Mouse (Mus musculus) left cerebral cortex, adult 18-20 months (tissue): Measurements from ENCODE around the gene Serpinb7. TPM values are rescaled to one million over a fixed set of nuclear protein-coding genes. Genes with fewer than 3 reads are reported as not detected.

Source experiments
- DNase-seq, 2 experiments: peaks; one replicate each; pipeline ENCODE4 v3.0.0; 2021 to 2022; ENCODE audit warnings: low spot score in 2 of 2, mixed read lengths in 1 of 2
- long read RNA-seq, 2 experiments: library from polyadenylated mRNA; stranded (forward); transcript quantifications; one replicate each; pipeline ENCODE4 v2.0.0; 2021
- total RNA-seq, 2 experiments: library from RNA; stranded (reverse); gene quantifications; 2 replicates each; pipeline ENCODE4 v1.2.3; 2021

Serpinb7 gene
- total RNA-seq, result not detected
- long read RNA-seq, experiment 1, result 0 reads
- long read RNA-seq, experiment 2, result 0 reads

- DNase-seq, result no peak
Observed at GRCm38 (mm10) chr1:107399355-107399754, at the start of gene Serpinb7. Serpinb7 (plus strand) TSS chr1:107399655.

DNA sequence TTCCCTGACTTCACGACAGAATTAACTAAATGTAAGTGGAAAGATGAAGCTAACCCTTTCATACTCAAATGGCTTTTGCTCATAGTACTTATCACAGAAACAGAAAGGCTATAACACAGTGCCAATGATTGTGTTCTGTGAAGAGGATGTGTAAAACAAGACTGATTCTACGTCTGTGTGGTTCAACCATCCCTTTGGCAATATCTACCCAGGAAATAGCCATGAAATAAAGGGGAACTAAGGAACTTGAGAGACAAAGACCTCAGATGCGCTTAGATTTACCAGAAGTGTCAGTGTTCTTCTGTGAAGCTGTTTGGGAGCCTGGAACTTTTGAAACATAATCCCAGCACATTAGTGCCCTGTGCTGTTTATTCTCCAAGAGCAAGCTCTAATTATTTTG lies 49.1 kb upstream of the Serpinb7 start:
- DNase-seq, result no peak

GRCm38 (mm10) chr1:107351115-107351514 lies 48.3 kb upstream of the Serpinb7 start:
- no peak for DNase-seq

GRCm38 (mm10) chr1:107353046-107353445 lies 46.4 kb upstream of the Serpinb7 start:
- DNase-seq, result no peak

DNA sequence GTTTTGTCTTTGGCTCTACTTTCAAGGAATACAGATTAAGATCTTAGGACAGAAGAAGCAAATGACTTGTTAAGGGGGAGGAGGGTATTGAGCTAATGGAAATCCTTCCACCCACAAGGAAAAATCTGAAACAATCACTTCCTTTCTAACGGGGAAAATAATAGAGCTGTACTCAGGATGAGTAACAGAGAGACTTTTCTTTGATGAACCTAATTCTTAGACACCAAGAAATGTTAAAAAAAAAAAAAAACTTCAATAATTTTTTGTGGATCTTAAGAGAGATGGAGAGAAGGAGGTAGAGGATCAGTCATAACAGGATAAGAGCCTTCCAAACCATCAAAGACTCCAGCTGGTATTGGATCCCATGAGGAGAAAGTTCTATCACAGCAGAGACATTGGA lies 38.6 kb upstream of the Serpinb7 start, which contains the start of gene Serpinb11:
Gene Serpinb11, plus strand, starts transcription at position 301 of the 400 bp plus-strand sequence.
- DNase-seq, result no peak

DNA sequence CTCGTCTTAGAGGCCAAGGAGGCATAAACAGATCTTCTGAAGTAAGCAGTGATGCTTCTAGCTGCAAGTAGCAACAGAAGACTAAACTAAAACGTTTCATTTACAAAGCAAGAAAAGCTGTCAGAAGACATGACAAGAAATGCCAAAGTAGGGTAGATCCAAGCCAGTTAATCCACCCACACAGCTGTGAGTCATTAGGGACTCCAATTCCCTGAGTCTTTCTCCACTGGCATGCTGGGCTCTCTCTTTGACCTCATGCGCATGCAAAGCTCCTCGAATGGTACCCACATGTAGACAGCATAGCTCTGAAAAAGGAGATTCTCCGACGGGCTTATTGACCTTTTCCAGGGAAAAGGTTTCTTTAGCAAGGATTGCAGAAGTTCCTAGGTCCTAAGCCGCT lies 33.5 kb upstream of the Serpinb7 start:
- no peak for DNase-seq

DNA sequence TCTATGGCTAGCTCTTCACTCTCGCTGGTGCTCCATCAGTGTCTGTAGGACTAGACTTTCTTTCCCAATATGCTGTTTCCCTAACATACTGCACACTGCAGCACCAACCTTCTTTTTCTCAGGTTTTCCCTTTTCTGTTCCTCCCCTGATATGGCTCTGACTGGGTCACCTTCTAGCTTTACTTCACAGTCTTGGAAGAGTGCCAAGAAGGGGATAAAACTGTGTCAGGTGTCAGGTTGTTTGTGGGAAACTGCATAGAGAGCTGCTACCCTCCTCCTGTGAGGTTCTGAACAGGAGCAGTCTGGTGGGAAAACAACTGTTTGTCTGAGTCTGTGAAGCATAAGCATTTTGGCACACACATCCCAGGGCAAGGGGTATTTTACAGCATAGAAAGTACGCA lies 30.5 kb upstream of the Serpinb7 start:
- no peak for DNase-seq

GRCm38 (mm10) chr1:107376952-107377351 lies 22.5 kb upstream of the Serpinb7 start:
- DNase-seq, result no peak

DNA sequence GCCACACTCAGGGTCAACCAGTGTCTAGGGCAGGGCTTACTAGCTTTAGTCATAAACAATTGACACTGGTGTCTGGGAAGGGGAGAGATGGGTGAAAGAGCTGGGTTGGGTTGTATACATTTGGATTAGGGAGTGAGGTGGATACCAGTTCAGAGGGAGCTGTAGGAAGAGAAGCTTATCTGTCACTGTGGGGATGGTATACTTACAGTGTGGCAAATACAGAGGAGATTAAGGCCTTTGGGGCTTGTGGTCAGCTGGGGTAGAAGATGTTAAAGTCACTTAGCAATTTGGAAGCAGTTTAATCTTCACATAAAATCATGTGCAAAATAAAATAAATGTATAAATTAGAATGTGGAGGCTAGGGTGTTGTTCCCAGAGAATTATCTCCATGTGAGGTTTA lies 21.1 kb upstream of the Serpinb7 start:
- no peak for DNase-seq

DNA sequence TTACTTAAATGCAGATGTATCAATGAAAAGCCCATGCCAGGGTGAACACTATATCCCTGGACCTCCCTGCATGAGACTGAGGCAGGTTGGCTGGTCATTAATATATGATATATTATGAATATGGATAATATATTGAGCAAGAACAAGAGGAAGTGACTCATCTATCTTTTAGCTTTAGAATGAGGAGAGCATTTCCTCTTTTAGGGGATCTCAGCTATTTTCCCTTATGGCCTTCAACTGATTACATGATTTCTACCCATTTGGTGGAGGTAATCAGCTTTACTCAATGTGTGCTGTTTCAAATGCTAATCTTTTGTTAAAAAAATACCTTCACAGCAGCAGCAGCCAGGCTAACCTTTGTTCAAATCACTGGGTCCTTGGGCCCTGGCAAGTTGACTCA lies 18.0 kb upstream of the Serpinb7 start:
- DNase-seq, result no peak

GRCm38 (mm10) chr1:107382404-107382803 lies 17.1 kb upstream of the Serpinb7 start:
- DNase-seq, result no peak

DNA sequence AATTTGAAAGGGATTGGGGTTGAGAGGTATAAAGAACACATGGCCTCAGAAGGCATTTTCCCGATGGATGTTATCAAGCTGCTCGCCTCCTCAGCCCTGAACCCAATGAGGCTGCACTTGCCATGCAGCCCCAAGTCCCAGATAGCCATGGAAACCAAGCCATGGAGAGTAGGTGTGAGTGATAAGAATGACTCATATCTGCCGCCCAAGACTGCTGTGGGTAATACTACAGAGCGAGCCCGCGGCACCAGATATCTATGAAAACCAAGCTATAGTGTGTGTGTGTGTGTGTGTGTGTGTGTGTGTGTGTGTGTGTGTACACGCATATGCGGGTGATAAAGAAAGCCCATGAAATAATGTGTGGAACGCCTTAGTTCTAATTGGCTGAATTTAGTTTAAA lies 14.9 kb upstream of the Serpinb7 start:
- peak; percentile 1 to 19 for DNase-seq

DNA sequence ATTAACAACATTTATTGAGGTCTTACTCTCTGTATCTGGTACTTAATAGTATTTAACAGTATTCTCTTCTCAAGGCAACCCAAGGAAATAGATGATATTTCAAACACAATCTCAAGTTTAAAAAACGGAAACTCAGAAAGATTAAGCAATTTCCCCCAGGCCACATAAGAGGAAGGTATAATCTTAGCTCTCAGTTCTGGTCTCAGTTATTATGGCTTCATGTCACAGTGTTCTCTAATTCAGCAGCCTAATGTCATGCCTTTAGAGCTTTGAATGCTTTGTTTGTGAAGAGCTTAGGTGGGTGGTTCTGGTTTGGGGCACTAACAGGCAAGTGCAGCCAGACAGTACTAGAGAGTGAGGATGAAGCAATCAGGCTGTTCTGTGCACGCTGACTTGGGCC lies 9.7 kb upstream of the Serpinb7 start:
- DNase-seq, result no peak

DNA sequence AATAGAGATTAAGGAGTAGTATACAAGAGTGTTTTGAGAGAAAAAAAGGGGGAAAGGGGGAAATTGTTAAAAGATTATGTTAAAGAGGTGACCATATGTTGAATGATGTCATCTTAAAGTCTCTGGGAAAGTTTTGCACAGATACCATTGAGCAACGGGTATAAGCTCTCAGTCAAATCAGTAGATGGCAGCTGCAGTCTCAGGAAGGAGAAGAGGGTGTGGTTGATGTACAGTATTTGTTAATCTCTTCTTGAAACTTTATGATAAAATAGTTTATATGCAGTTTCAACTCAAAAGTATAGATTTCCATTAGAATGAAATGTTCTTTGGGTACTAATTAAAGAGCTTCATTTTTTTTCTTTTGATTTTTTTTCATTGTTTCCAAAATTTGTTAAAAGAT lies 2.0 kb upstream of the Serpinb7 start:
- DNase-seq, result no peak

DNA sequence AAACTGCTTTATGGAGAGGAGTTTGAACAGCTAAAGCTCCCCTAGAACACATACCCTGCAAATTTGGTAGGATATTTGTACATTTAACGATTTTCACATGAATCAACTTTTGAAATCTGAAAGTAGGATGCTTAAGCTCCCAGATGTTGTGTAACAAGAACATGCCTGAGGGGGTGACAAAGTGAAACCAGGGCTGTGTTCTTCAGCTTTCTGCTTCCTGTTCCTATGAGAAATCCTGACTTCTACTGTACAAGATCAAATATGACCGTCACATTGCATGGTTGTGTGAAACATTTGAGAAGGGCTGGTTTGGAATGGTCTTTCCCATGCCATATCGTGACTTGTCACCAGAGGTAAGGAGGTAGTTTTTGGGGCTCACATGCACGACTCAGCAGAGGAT lies 2.6 kb downstream of the Serpinb7 start:
- no peak for DNase-seq

- DNase-seq, result no peak
Observed at GRCm38 (mm10) chr1:107414650-107415049, 15.2 kb downstream of the Serpinb7 start.

GRCm38 (mm10) chr1:107422487-107422886 lies 23.0 kb downstream of the Serpinb7 start:
- no peak for DNase-seq

DNA sequence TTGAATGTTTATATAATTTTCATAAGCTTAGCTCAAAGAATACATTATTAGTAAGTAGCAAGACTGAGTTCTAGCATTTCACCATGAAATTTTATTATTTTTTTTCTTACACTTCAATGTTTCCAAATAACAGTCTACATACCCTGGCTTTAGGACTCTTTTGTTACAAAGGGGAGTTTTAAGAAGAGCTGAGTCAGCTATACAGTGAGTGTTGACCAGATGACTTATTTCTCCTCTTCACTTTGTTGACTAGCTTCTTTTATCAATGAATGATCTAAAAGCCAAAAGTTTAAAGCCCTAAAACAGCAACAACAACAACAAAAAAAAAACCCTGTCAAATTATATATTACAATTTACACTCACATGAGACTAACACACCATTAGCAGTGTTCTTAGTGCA lies 31.8 kb downstream of the Serpinb7 start:
- no peak for DNase-seq

DNA sequence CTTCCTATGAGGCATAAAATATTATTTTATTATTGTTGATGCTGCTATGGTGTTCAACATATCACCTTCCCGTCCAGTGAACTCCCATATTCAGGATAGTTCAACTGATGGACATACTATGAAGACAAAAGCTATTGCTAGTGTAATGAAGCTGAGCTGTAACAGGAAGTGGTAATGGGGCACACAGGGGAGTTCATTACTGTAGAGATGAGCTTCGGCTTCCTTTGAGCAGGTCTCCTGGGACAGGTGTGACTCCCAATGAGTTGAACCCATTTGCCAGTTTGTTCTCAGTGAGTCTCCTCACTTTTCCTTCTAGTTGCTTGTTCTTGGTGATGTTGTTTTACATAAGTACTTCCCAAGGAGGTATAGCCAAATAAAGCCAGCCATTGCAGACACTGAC lies 36.1 kb downstream of the Serpinb7 start:
- DNase-seq, result no peak

- DNase-seq, result no peak
Observed at GRCm38 (mm10) chr1:107439462-107439861, 40.0 kb downstream of the Serpinb7 start.

DNA sequence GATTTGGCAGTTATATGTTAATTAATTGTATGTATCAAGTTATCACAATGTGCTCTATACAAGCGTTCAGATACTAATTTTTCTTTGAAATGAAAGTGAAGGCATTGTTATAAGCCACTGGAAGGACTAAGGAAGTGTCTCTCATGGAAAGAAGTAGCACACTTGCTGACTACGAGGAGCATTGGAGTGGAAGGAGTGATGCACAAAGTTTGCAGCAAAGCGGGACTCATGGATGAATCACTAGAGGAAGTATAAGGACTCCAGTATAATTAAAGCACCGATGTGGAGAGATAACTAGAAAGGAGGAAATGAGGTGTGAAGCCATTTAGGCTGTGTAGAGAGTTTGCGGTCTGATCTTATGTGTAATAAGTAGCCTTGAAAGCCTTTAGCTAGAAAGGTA lies 45.9 kb downstream of the Serpinb7 start:
- no peak for DNase-seq

GRCm38 (mm10) chr1:107447228-107447931 lies 47.9 kb downstream of the Serpinb7 start:
- DNase-seq, result no peak

DNA sequence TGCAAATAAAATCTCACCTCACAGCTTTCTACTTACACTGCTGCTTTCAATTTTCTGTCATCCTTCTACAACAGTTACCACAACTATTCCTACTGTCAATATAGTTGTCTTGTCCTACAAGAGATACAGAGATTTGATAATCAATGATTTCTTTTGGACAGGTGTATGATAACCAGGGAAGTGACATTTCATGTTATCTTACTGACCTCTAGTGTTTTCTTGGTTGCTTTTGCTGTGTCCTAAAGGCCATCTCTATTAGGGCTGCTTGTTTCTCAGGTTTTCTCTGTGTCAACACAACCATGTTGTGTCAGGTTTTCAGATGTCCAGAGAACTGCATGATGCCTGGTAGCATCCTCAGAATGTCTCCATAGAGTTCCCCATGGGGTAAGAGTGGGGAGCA lies 80.5 kb downstream of the Serpinb7 start:
- no peak for DNase-seq
